Mouse (Mus musculus): Measurements from ENCODE around the gene Xdh.

DNA sequence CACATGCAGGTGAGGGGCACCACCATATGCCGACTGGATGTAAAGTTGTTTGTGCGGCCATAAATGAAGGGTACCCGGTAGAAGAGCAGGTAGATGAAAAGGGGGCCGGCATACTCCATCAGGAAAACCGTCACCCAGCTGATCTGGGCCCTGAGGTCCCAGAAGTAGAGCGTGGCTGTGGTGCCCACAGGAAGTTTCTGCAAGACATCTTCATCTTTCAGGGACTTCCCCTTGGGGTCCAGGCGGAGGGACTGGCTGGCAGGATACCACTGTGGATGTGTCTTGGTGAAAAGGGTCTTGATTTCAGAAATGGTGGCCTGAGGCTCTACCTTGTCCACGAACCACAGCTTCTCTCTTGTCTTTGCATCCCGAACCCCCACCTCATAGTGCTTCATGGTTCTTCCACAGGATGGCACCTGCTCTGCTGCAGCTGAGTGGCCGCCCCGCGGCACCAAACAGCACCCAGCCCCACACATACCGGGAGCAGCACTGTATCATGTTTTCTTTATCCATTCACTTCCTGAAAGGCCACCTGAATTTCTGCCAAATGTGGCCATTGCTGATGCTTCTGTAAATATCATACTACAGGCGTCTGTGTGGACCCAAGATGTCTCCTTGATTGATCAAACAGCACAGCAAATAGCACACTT is 78.9 kb downstream of the Xdh start:
- TF ChIP-seq CTCF (conservative IDR thresholded peaks at IDR 0.05 in 1 of 2, IDR thresholded peaks at IDR 0.05 in 1 of 2; ENCODE audit: low read depth in 2 of 2, low read length in 2 of 2) (no peak), ZMIZ1 (IDR thresholded peaks at IDR 0.05; ENCODE audit: low read depth, low read length) (no peak), ZKSCAN1 (IDR thresholded peaks at IDR 0.05; ENCODE audit: borderline replicate concordance, low read depth, low read length) (no peak)
